Mouse (Mus musculus): ENCODE data around the gene Zfp882.

DNA sequence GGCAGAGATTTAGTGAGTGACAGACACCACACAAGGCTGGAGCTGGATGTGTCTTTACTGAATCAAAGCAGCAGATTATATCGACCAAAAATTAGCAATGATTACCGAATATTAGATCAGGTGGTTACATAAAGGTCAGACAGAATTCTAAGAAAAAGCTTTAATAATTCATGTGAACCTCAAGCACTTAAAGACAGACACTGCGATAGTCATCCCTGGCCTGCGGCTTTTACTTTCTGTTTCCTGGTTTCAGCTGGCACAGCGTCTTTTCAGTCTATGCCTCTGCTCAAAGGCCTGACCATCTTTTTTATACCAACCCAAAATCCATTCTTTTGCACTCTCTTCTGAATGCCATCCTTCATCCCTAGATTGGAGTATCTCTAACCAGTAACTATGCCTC lies 40.2 kb downstream of the Zfp882 start:
- TF ChIP-seq POLR2A (IDR thresholded peaks at IDR 0.05; ENCODE audit: insufficient read depth, low read length) (no peak), CTCF (IDR thresholded peaks at IDR 0.05; ENCODE audit: low read depth, low read length) (no peak), EP300 (IDR thresholded peaks at IDR 0.05; ENCODE audit: insufficient read depth, low read depth, low read length) (no peak)

All from ES-Bruce4 (cell line).